Mouse (Mus musculus): Measurements from ENCODE around the gene Bsn. TPM values are rescaled to one million over a fixed set of nuclear protein-coding genes. Genes with fewer than 3 reads are reported as not detected.

Gene Bsn
- polyA plus RNA-seq (2015; fragmentation: Nextera tagmentation; extraction: Ambion mirVana): 0.88 and 0.89 TPM in 2 replicates

- Histone ChIP-seq H3K27ac (no peak within 1 kb of the TSS), H3K9me3 (no peaks in the 10 kb centered on the region), H3K4me3 (peak within 1 kb of the TSS; percentile 66), H3K9ac (peak within 1 kb of the TSS; percentile 35; the same call in 1 of the 2 replicates), H3K4me2 (replicated peaks) (peak within 1 kb of the TSS; percentile 89), H3K27me3 (peaks cover 42% of the 10 kb centered on the region), H3K4me1 (peaks cover 4% of the 10 kb centered on the region; the same call in 1 of the 2 replicates), H3K36me3 (no peaks in the 10 kb centered on the region)
- peak; percentile 48 for ATAC-seq (ENCODE audit: low FRiP score, low read depth)
- 2% methylated on average over 60 of the region's 91 CpGs for WGBS
These were observed at the start of gene Bsn for GRCm38 (mm10) chr9:108189787-108190679. Gene Bsn, minus strand, starts transcription at chr9:108190384.

GRCm38 (mm10) chr9:108239951-108240350, 49.8 kb upstream of the Bsn start:
- Histone ChIP-seq H3K36me3 (peaks cover 4% of the 10 kb centered on the region), H3K4me2 (replicated peaks) (no peak overlapping the region), H3K9ac (no peak overlapping the region), H3K27me3 (no peaks in the 10 kb centered on the region), H3K27ac (no peak overlapping the region), H3K9me3 (no peaks in the 10 kb centered on the region), H3K4me1 (peaks cover 33% of the 10 kb centered on the region), H3K4me3 (no peak overlapping the region)
- ATAC-seq (ENCODE audit: low FRiP score, low read depth): no peak
- WGBS: 67% methylated on average over 5 of the region's 5 CpGs

GRCm38 (mm10) chr9:108238831-108239230, 48.6 kb upstream of the Bsn start:
- H3K27me3 ChIP-seq: no peaks in the 10 kb centered on the region
- no peak overlapping the region for H3K9ac ChIP-seq
- 60% methylated on average over 3 of the region's 3 CpGs for WGBS

GRCm38 (mm10) chr9:108238402-108238801, 48.2 kb upstream of the Bsn start:
- 77% methylated on average over 2 of the region's 2 CpGs for WGBS
- no peak overlapping the region for H3K9ac ChIP-seq
- no peaks in the 10 kb centered on the region for H3K9me3 ChIP-seq
- no peak overlapping the region for H3K4me3 ChIP-seq
- peaks cover 5% of the 10 kb centered on the region for H3K36me3 ChIP-seq
- no peak overlapping the region for H3K27ac ChIP-seq
- no peak for ATAC-seq (ENCODE audit: low FRiP score, low read depth)
- H3K4me1 ChIP-seq: peaks cover 33% of the 10 kb centered on the region
- H3K27me3 ChIP-seq: no peaks in the 10 kb centered on the region
- H3K4me2 ChIP-seq (replicated peaks): no peak overlapping the region

More at GRCm38 (mm10) chr9:108238831-108239230, 48.6 kb upstream of the Bsn start:
- no peak overlapping the region for H3K4me3 ChIP-seq
- peaks cover 33% of the 10 kb centered on the region for H3K4me1 ChIP-seq
- no peaks in the 10 kb centered on the region for H3K9me3 ChIP-seq
- H3K27ac ChIP-seq: peak overlapping the region; percentile 28; the same call in 1 of the 2 replicates
- ATAC-seq (ENCODE audit: low FRiP score, low read depth): no peak
- peaks cover 4% of the 10 kb centered on the region for H3K36me3 ChIP-seq
- H3K4me2 ChIP-seq (replicated peaks): no peak overlapping the region

- Histone ChIP-seq H3K4me2 (replicated peaks) (no peak overlapping the region), H3K4me1 (peaks cover 26% of the 10 kb centered on the region), H3K9me3 (no peaks in the 10 kb centered on the region), H3K27ac (no peak overlapping the region), H3K27me3 (no peaks in the 10 kb centered on the region), H3K4me3 (no peak overlapping the region), H3K9ac (no peak overlapping the region), H3K36me3 (peaks cover 5% of the 10 kb centered on the region)
- ATAC-seq (ENCODE audit: low FRiP score, low read depth): no peak
- 91% methylated on average over 2 of the region's 2 CpGs for WGBS
These were observed 44.5 kb upstream of the Bsn start for GRCm38 (mm10) chr9:108234682-108235081.

GRCm38 (mm10) chr9:108232908-108233307, 42.7 kb upstream of the Bsn start:
- no peaks in the 10 kb centered on the region for H3K9me3 ChIP-seq
- WGBS: 96% methylated on average over 2 of the region's 2 CpGs
- no peak overlapping the region for H3K4me3 ChIP-seq
- H3K4me1 ChIP-seq: peaks cover 22% of the 10 kb centered on the region
- H3K27ac ChIP-seq: no peak overlapping the region
- no peak for ATAC-seq (ENCODE audit: low FRiP score, low read depth)
- H3K4me2 ChIP-seq (replicated peaks): no peak overlapping the region
- no peak overlapping the region for H3K9ac ChIP-seq
- no peaks in the 10 kb centered on the region for H3K27me3 ChIP-seq
- H3K36me3 ChIP-seq: peaks cover 5% of the 10 kb centered on the region

- WGBS: 44% methylated on average over 2 of the region's 2 CpGs
- H3K4me2 ChIP-seq (replicated peaks): no peak overlapping the region
- H3K4me1 ChIP-seq: no peaks in the 10 kb centered on the region
- no peaks in the 10 kb centered on the region for H3K27me3 ChIP-seq
- no peak overlapping the region for H3K27ac ChIP-seq
- no peak for ATAC-seq (ENCODE audit: low FRiP score, low read depth)
- H3K9me3 ChIP-seq: no peaks in the 10 kb centered on the region
- H3K9ac ChIP-seq: no peak overlapping the region
- no peaks in the 10 kb centered on the region for H3K36me3 ChIP-seq
- no peak overlapping the region for H3K4me3 ChIP-seq
These were observed 37.9 kb upstream of the Bsn start for GRCm38 (mm10) chr9:108227911-108228649.

GRCm38 (mm10) chr9:108225166-108225565, 35.0 kb upstream of the Bsn start:
- ATAC-seq (ENCODE audit: low FRiP score, low read depth): no peak
- WGBS: 88% methylated on average over 2 of the region's 2 CpGs
- peaks cover 4% of the 10 kb centered on the region; the same call in 1 of the 2 replicates for H3K4me1 ChIP-seq
- H3K9me3 ChIP-seq: no peaks in the 10 kb centered on the region
- H3K4me3 ChIP-seq: no peak overlapping the region
- no peak overlapping the region for H3K9ac ChIP-seq
- H3K36me3 ChIP-seq: no peaks in the 10 kb centered on the region
- no peaks in the 10 kb centered on the region for H3K27me3 ChIP-seq
- no peak overlapping the region for H3K4me2 ChIP-seq (replicated peaks)
- H3K27ac ChIP-seq: no peak overlapping the region

GRCm38 (mm10) chr9:108223633-108224032, 33.4 kb upstream of the Bsn start:
- Histone ChIP-seq H3K4me3 (no peak overlapping the region), H3K36me3 (no peaks in the 10 kb centered on the region), H3K9me3 (no peaks in the 10 kb centered on the region), H3K4me1 (peaks cover 4% of the 10 kb centered on the region; the same call in 1 of the 2 replicates), H3K27ac (no peak overlapping the region), H3K27me3 (no peaks in the 10 kb centered on the region), H3K9ac (no peak overlapping the region), H3K4me2 (replicated peaks) (no peak overlapping the region)
- no peak for ATAC-seq (ENCODE audit: low FRiP score, low read depth)
- WGBS: 78% methylated on average over 1 of the region's 1 CpGs

GRCm38 (mm10) chr9:108221566-108221965, 31.4 kb upstream of the Bsn start:
- Histone ChIP-seq H3K4me1 (peaks cover 9% of the 10 kb centered on the region), H3K36me3 (peaks cover 18% of the 10 kb centered on the region), H3K9ac (no peak overlapping the region), H3K27ac (no peak overlapping the region), H3K4me3 (no peak overlapping the region), H3K9me3 (no peaks in the 10 kb centered on the region), H3K4me2 (replicated peaks) (no peak overlapping the region), H3K27me3 (no peaks in the 10 kb centered on the region)
- WGBS: 88% methylated on average over 3 of the region's 3 CpGs
- no peak for ATAC-seq (ENCODE audit: low FRiP score, low read depth)

GRCm38 (mm10) chr9:108220380-108220774, 30.2 kb upstream of the Bsn start:
- no peak for ATAC-seq (ENCODE audit: low FRiP score, low read depth)
- H3K27ac ChIP-seq: peak overlapping the region; percentile 58; the same call in 1 of the 2 replicates
- H3K27me3 ChIP-seq: no peaks in the 10 kb centered on the region
- no peak overlapping the region for H3K4me2 ChIP-seq (replicated peaks)
- H3K4me3 ChIP-seq: no peak overlapping the region
- H3K4me1 ChIP-seq: peaks cover 9% of the 10 kb centered on the region
- H3K9ac ChIP-seq: no peak overlapping the region
- 80% methylated on average over 1 of the region's 1 CpGs for WGBS
- H3K9me3 ChIP-seq: no peaks in the 10 kb centered on the region
- peaks cover 27% of the 10 kb centered on the region for H3K36me3 ChIP-seq

GRCm38 (mm10) chr9:108219766-108220379, 29.7 kb upstream of the Bsn start:
- no peak for ATAC-seq (ENCODE audit: low FRiP score, low read depth)
- Histone ChIP-seq H3K4me2 (replicated peaks) (no peak overlapping the region), H3K4me1 (peaks cover 9% of the 10 kb centered on the region), H3K9me3 (no peaks in the 10 kb centered on the region), H3K27me3 (no peaks in the 10 kb centered on the region), H3K9ac (no peak overlapping the region), H3K27ac (peak overlapping the region; percentile 58; the same call in 1 of the 2 replicates), H3K4me3 (no peak overlapping the region), H3K36me3 (peaks cover 30% of the 10 kb centered on the region)
- 78% methylated on average over 12 of the region's 12 CpGs for WGBS
